Mouse (Mus musculus) embryo, embryonic 11 days (tissue): ENCODE results near the gene Tax1bp3.

Experiments used
- DNase-seq: peaks from one replicate; pipeline ENCODE4 v3.0.0-alpha.2; 2015

The Tax1bp3 gene

DNA sequence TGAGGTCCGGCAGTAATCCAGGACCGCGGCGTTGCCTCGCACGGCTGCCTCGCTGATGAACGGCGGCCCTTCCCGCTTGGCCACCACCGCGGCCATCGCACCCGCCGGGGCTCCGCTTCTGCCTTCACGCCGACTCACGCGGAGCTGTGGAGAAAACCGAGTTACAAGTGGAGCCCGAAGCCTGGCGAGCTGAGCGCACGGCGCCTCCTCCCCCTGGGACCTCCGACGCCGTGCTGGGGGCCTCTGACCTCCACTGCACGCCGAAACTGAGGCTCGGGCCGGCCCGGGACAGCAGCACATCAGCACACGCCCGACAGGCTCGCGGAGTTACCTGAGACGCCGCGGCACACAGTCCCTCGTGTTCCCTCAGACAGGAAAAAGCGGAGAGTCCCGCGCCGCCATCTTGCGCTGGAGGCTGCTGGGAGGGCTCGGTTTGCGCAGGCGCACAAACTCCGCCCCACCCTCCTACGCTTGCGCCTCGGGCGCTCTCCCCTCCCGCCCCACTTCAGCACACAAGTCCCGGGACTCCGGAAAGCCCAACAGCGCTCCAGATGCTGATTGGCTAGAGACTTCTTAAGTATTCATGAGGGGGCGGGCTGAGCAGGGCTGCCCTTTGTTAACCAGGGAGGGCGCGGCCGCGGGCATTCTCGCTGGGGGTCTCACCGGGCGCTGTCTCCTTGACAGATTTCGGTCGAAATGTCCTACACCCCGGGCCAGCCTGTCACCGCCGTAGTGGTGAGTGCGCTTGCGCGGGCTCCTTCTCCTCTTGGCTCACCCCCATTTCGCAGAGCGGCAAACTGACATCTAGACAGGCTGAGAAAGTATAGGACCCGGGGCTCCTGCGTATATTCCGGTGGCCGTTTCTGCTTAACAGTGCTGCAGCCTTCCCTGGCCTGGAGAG lies at the start of gene Tax1bp3, which contains the start of gene Emc6:
TSS of gene Tax1bp3 (plus strand) at position 476 of the 901 bp plus-strand sequence.
TSS of gene Emc6 (minus strand) at position 430 of the 901 bp plus-strand sequence.
- peak; percentile 99 for DNase-seq

DNA sequence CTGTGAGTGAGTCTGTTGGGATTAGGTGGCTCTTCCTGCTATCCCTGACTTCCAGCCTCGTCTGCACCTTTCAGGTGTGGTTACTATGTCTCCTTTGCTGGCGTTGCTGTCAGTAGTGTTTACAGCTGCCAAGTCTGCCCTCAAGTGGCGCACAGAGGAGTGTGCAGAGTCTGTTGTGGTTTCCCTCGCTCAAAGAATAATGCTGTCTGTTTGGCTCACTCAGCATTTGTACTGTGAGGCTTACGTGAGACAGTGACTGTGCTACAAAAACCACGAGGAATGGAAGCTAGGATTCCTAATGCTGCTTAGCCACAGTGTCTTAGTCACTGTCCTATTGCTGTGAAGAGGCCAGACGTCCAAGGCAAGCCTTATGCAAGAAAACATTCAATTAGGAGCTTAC lies 45.9 kb upstream of the Tax1bp3 start:
- no peak for DNase-seq

GRCm38 (mm10) chr11:73132999-73133398 lies 43.9 kb upstream of the Tax1bp3 start:
- no peak for DNase-seq

- DNase-seq, result no peak
Measured at GRCm38 (mm10) chr11:73134222-73134621, 42.7 kb upstream of the Tax1bp3 start.

- DNase-seq, result no peak
Measured at GRCm38 (mm10) chr11:73136587-73136986, 40.3 kb upstream of the Tax1bp3 start.

- peak; percentile 8 for DNase-seq
Measured at GRCm38 (mm10) chr11:73137116-73137515, 39.8 kb upstream of the Tax1bp3 start.

- peak; percentile 97 for DNase-seq
Measured at GRCm38 (mm10) chr11:73137591-73138501, 39.0 kb upstream of the Tax1bp3 start, which contains the start of gene Haspin. Haspin (minus strand) TSS chr11:73138294.

- no peak for DNase-seq
Measured at GRCm38 (mm10) chr11:73144261-73144681, 32.6 kb upstream of the Tax1bp3 start.

- DNase-seq, result peak; percentile 12
Measured at GRCm38 (mm10) chr11:73146026-73146974, 30.6 kb upstream of the Tax1bp3 start.

- no peak for DNase-seq
Measured at GRCm38 (mm10) chr11:73146975-73147365, 29.9 kb upstream of the Tax1bp3 start.

DNA sequence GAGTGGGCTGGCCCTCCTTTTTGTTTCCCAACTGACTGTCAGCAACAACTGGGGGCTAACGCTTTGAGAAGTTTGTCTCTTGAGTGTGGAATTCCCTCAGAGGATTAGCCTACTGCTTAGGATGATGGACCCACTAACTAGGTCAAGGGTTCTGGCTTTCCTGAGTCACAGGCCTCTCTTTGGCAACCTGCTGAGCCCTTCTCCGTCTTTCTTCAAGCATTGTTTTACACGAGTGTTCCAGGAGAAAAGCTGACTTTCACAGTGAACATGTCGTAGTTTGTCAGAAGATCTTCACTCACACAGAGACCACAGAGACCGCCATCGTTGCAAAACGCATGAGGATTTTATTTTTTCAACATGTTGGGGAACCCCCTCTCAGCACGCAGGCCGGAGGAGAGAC lies 28.7 kb upstream of the Tax1bp3 start:
- DNase-seq, result no peak

GRCm38 (mm10) chr11:73155071-73155470 lies 21.8 kb upstream of the Tax1bp3 start:
- no peak for DNase-seq

GRCm38 (mm10) chr11:73159957-73160810 lies 16.7 kb upstream of the Tax1bp3 start, which contains the start of gene P2rx5:
P2rx5 (plus strand) TSS chr11:73160421.
- peak; percentile 78 for DNase-seq

GRCm38 (mm10) chr11:73160811-73161200 lies 16.1 kb upstream of the Tax1bp3 start:
- DNase-seq, result peak; percentile 8

DNA sequence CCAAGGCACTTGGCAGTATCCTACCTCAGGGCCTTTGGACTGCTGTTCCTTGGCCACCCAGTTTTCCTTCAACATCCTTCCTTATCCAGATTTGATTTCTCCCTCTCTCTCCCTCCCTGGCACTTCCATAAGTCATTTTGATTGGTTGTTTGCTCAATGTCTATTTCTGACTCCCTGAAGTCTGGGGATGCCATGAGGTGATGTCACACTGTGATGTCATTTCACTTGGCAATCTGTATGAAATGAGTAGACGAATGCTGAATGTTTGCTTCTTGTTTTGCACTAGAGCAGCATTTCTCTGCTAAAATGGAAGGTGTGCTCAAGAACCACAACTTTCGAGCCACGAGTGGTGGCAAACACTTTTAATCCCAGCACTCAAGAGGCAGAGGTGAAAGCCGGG lies 15.3 kb upstream of the Tax1bp3 start:
- no peak for DNase-seq

DNA sequence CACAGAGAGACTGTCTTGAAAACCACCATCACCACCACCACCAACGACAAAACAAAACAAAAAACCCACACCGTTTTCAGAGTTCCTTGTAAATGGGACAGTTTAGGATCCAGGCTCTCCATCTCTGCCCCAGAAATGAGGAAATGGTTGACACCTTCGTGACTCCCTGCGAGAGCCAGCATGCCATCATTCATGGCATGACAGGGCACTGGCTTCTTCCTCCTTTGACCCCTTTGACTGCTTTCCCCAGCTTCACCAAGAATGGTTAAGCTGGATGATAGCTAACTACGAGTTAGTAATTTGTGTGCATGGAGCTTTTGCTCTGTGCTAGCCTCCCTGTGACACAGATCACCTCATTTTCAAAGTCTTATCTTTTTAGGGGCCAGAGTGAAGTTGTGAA lies 14.6 kb upstream of the Tax1bp3 start:
- no peak for DNase-seq

GRCm38 (mm10) chr11:73168071-73168470 lies 8.8 kb upstream of the Tax1bp3 start:
- DNase-seq, result no peak

DNA sequence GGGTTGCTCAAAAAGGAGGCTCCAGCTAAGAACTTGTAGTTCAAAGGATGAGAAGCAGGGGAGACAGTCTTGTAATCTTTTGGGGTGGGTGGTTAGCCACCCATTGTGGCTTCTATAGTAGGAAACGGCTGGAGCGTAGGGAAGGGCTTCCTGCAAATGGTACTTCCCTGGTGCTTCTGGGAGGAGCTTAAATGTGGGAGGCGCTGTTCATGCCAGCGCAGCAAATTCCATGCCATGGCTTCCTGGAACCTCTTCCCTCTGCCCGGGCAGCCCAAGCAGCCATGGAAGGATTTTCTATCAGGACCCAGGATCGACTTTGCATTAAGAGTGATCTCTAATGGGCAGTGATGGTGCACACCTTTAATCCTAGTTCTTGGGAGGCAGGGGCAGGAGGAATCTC lies 8.3 kb upstream of the Tax1bp3 start:
- no peak for DNase-seq

DNA sequence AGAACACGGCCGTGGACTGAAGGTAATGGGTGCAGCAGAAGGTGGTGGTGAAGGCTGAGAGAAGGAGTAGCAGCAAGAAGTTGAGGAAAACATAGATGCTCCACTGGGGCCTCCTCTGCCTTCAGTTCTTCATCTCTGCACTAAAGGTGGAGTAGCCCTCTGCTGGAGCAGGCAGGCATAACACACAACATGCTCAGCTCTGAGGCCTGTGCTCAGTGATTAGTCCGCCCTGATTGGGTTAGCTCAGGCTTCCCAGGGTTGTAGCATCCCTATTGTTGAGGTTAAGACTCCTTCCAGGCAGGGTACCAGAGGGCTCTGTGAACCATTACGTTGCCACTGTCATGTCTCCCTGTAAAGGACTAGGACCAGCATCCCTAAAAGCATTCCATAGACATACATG lies 7.7 kb upstream of the Tax1bp3 start:
- peak; percentile 64 for DNase-seq

GRCm38 (mm10) chr11:73172186-73172585 lies 4.7 kb upstream of the Tax1bp3 start:
- no peak for DNase-seq

DNA sequence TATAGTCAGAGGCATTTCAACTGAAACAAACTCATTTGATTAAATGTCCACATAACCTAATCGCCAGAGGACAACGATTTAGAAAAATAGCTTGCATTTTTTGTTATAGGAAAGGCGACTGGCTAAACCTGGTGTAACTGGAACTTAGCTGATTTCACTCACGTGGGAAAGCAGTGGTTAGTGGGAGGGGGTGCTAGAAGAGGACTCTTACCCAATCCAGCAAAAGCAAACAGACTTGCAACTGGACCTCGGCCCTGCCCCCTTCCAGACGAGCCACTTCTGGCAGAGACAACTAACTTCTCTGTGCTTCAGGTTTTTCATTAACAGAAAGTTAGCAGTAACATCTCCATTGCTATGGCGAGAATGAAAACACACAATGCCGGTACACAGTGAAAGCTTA lies 1.3 kb upstream of the Tax1bp3 start:
- DNase-seq, result no peak
